ENCODE assay signal across 20 mouse cellular contexts in the genomic region with DNA sequence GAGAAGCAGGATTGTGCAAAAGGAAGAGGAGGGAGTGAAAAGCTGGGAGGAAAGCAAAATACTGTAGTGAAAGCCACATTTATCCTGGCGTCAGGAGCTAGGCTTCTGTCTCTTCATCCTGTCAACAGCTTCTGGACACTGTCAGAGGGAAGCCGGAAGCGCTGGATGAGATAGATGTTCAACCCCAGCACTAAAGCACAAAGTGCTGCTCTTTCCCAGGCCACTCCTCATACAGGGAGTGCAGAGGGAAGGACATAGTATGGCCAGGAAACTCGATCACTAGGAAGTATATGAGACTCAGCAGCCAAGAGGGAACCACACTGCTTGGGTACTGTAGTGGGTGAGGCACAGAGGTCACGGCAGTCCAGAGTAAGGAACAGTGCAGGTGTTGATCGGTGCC.
DNase-seq lines count a peak whose midpoint lies in the region; ATAC-seq and TF ChIP-seq lines count a peak whose summit lies in the region.
"Had no signal": no experiment of that assay in that cellular context is flagged by ENCODE, and none has a peak within 500 bp of the region (broad histone marks: within the 10 kb centered on the region; RNA-seq: fewer than 3 reads in every experiment).

No protein-coding gene starts in this region.

- H3K4me1 ChIP-seq in heart, embryonic 11.5 days (ENCODE audit: control insufficient read depth, insufficient read depth, low read length): peaks cover 31% of the 10 kb centered on the region
- peaks cover 29 to 33% of the 10 kb centered on the region in 2 experiments for H3K4me1 ChIP-seq in heart, embryonic 14.5 days (ENCODE audit: control insufficient read depth in 2 of 2, insufficient read depth in 2 of 2, low read length in 2 of 2)
- H3K4me1 ChIP-seq in heart, postnatal 0 days (ENCODE audit: control insufficient read depth, insufficient read depth): no peaks in the 10 kb centered on the region

- no peak overlapping the region for H3K9ac ChIP-seq in heart, embryonic 11.5 days (ENCODE audit: low read depth, low read length)
- H3K9ac ChIP-seq in heart, embryonic 14.5 days (ENCODE audit: low read length): no peak overlapping the region
- no peak overlapping the region for H3K9ac ChIP-seq in heart, postnatal 0 days (replicated peaks; ENCODE audit: low read depth, low read length)
- H3K9ac ChIP-seq: forebrain, embryonic 13.5 days; forebrain, postnatal 0 days; hindbrain, embryonic 13.5 days had no signal

- H3K36me3 ChIP-seq in heart, embryonic 11.5 days (ENCODE audit: control insufficient read depth, insufficient read depth, low read length): no peaks in the 10 kb centered on the region
- no peaks in the 10 kb centered on the region for H3K36me3 ChIP-seq in heart, embryonic 14.5 days (ENCODE audit: control insufficient read depth, insufficient read depth, low read length)
- H3K36me3 ChIP-seq in heart, postnatal 0 days (replicated peaks; ENCODE audit: control insufficient read depth, insufficient read depth, low read length): no peaks in the 10 kb centered on the region

- peak; percentile 27; the same call in 1 of the 2 replicates for TF ChIP-seq EP300 in heart, postnatal 0 days (IDR thresholded peaks at IDR 0.05; ENCODE audit: low read depth)

- no peak for TF ChIP-seq CTCF in heart, postnatal 0 days (IDR thresholded peaks at IDR 0.05; ENCODE audit: low read depth)

- ATAC-seq in heart, embryonic 11.5 days (replicated peaks; ENCODE audit: insufficient number of reproducible peaks, low FRiP score, low TSS enrichment): peak; percentile 62; the same call in 1 of the 2 replicates
- 0 out of 2 replicates have a peak, but pooled peaks have one; percentile 45 for ATAC-seq in heart, embryonic 14.5 days (ENCODE audit: insufficient number of reproducible peaks, insufficient read depth, low FRiP score, low read depth)
- peak; percentile 83 for ATAC-seq in heart, postnatal 0 days (ENCODE audit: insufficient read depth, low read depth)
- ATAC-seq: activated CD4-positive, CD25-positive, alpha-beta regulatory T cell, adult 4 months; forebrain, embryonic 13.5 days; forebrain, postnatal 0 days; hindbrain, postnatal 0 days; Patski had no signal

- no peaks in the 10 kb centered on the region for H3K27me3 ChIP-seq in heart, embryonic 11.5 days (ENCODE audit: control insufficient read depth, insufficient read depth, low read length)
- no peaks in the 10 kb centered on the region for H3K27me3 ChIP-seq in heart, embryonic 14.5 days (ENCODE audit: control insufficient read depth, insufficient read depth, low read length)
- no peaks in the 10 kb centered on the region for H3K27me3 ChIP-seq in heart, postnatal 0 days (ENCODE audit: control insufficient read depth, insufficient read depth, low read length)
- H3K27me3 ChIP-seq: CH12.LX; forebrain, embryonic 13.5 days; hindbrain, embryonic 13.5 days; Patski had no signal

- no peak overlapping the region for H3K4me3 ChIP-seq in heart, embryonic 11.5 days (ENCODE audit: low read depth, low read length)
- H3K4me3 ChIP-seq in heart, embryonic 14.5 days (ENCODE audit: control insufficient read depth in 1 of 2, insufficient read depth in 1 of 2, low read depth in 1 of 2, low read length in 2 of 2): no peak overlapping the region
- H3K4me3 ChIP-seq in heart, postnatal 0 days (ENCODE audit: low read depth, low read length): no peak overlapping the region
- H3K4me3 ChIP-seq: embryonic facial prominence, embryonic 10.5 days; forebrain, embryonic 13.5 days; hindbrain, embryonic 13.5 days had no signal

- peak overlapping the region; percentile 81 for H3K27ac ChIP-seq in heart, embryonic 11.5 days (ENCODE audit: low read depth, low read length)
- peak overlapping the region; percentile 73 to 80 for H3K27ac ChIP-seq in heart, embryonic 14.5 days (replicated peaks in 1 of 2; ENCODE audit: control insufficient read depth in 1 of 2, insufficient read depth in 1 of 2, low read depth in 2 of 2, low read length in 2 of 2)
- peak overlapping the region; percentile 52; the same call in 1 of the 2 replicates for H3K27ac ChIP-seq in heart, postnatal 0 days (ENCODE audit: low read depth)
- H3K27ac ChIP-seq: embryonic facial prominence, embryonic 10.5 days; forebrain, embryonic 13.5 days; hindbrain, embryonic 13.5 days; hindbrain, postnatal 0 days had no signal

- H3K4me2 ChIP-seq in heart, embryonic 11.5 days: no peak overlapping the region
- no peak overlapping the region for H3K4me2 ChIP-seq in heart, embryonic 14.5 days (ENCODE audit: low read length)
- no peak overlapping the region for H3K4me2 ChIP-seq in heart, postnatal 0 days (ENCODE audit: low read depth, low read length)
- H3K4me2 ChIP-seq: forebrain, embryonic 13.5 days; hindbrain, embryonic 13.5 days had no signal

- 29% methylated on average over 6 of the region's 6 CpGs for WGBS in heart, embryonic 11.5 days (ENCODE audit: insufficient replicate concordance)
- WGBS in heart, embryonic 14.5 days: 11% methylated on average over 6 of the region's 6 CpGs
- 24% methylated on average over 6 of the region's 6 CpGs for WGBS in heart, postnatal 0 days

- no peak for DNase-seq in heart, adult 8-10 months (ENCODE audit: low spot score)
- DNase-seq in heart, postnatal 0 days (ENCODE audit: low spot score): peak; percentile 50
- peak; percentile 39 for DNase-seq in yolk sac, embryonic 10.5 days (ENCODE audit: low spot score)
- DNase-seq in thymus, postnatal 25 days: no peak
- DNase-seq in kidney, postnatal 10 days: no peak
- DNase-seq: adrenal gland, postnatal 14 days; cerebellum, adult 2 months; cerebellum, postnatal 10 days; forebrain, postnatal 0 days; gastrocnemius, postnatal 14 days; kidney, adult 11 months had no signal

- H3K9me3 ChIP-seq in heart, embryonic 11.5 days (replicated peaks; ENCODE audit: control insufficient read depth, low read length): no peaks in the 10 kb centered on the region
- H3K9me3 ChIP-seq in heart, embryonic 14.5 days (ENCODE audit: control insufficient read depth, low read length): no peaks in the 10 kb centered on the region
- no peaks in the 10 kb centered on the region for H3K9me3 ChIP-seq in heart, postnatal 0 days (replicated peaks; ENCODE audit: control insufficient read depth, low read length)
- H3K9me3 ChIP-seq: embryonic facial prominence, embryonic 10.5 days; forebrain, embryonic 13.5 days; hindbrain, embryonic 13.5 days had no signal

Comparison
In these comparisons a context has a peak if more than half of its experiments do, and no peak if none do; other contexts are left out.
1. DNase-seq: peak in heart, postnatal 0 days (single experiment) and yolk sac, embryonic 10.5 days (single experiment); none in heart, adult 8-10 months (single experiment), thymus, postnatal 25 days (single experiment) and kidney, postnatal 10 days (single experiment).
2. Peak in every context shown above with its lines, with median percentiles within 50 percentile points of each other: ATAC-seq and H3K27ac ChIP-seq.